Mouse (Mus musculus): ENCODE measurements at regions not wholly inside any gene's neighbourhood (a gene's known extent, or its start where the extent isn't known, plus 50 kb on each side); places are given as distances from the start of the nearest gene placed in this dataset.

- no peak for DNase-seq (ENCODE audit: extremely low spot score)
Observed at GRCm38 (mm10) chr3:42915146-42915545, 1172.7 kb downstream of the D3Ertd751e start.

DNA sequence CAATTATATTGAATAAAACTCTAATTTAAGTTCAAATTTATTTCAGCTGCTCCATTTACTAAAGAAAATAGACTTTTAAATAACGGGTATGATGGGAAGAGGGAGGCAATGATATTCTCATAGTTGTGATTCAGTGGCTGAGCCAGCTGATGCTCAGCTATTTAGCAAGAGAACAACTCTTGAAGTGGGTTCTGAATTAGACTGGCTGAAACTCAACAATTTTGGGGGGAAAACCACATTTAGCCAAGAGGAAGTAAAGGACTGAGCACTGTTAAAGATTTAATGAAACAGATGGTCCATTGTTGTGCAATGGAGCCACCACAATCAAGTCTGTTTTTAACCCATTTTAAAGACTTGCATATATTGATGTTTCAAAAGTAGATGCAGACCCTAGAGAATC, 1193.0 kb downstream of the D3Ertd751e start:
- DNase-seq (ENCODE audit: extremely low spot score) = no peak

- no peak for DNase-seq (ENCODE audit: extremely low spot score)
Observed at GRCm38 (mm10) chr3:42977066-42977465, 1234.7 kb downstream of the D3Ertd751e start.
